Mouse (Mus musculus) midbrain, embryonic 16.5 days (tissue): ENCODE measurements at regions not wholly inside any gene's neighbourhood (a gene's known extent, or its start where the extent isn't known, plus 50 kb on each side); places are given as distances from the start of the nearest gene placed in this dataset.

Source experiments
- ATAC-seq: fragments of 200-750 bp; cut with Nextera tagmentation; 2 replicates; pipeline ENCODE4 v1.8.0; 2017; ENCODE audit warnings: moderate TSS enrichment
- H3K27ac ChIP-seq: fragments of 300-500 bp; sonication (generic); 2 replicates; pipeline ENCODE4 v1.5.1; 2014; ENCODE audit warnings: mild to moderate bottlenecking, low read length, mixed read lengths
- H3K27me3 ChIP-seq: fragments of 300-500 bp; sonication (generic); 2 replicates; pipeline ENCODE4 v1.6.1; 2014; ENCODE audit warnings: low read depth, low read length, mixed read lengths; ENCODE audit not compliant: control insufficient read depth, insufficient read depth
- H3K36me3 ChIP-seq: fragments of 300-500 bp; sonication (generic); 2 replicates; pipeline ENCODE4 v1.6.1; 2014; ENCODE audit warnings: mild to moderate bottlenecking, low read length, moderate library complexity, mixed read lengths; ENCODE audit not compliant: control insufficient read depth, insufficient read depth
- H3K4me1 ChIP-seq: fragments of 300-500 bp; sonication (generic); 2 replicates; pipeline ENCODE4 v1.6.1; 2014; ENCODE audit warnings: mild to moderate bottlenecking, low read length, mixed read lengths; ENCODE audit not compliant: control insufficient read depth, insufficient read depth
- H3K4me2 ChIP-seq: fragments of 300-500 bp; sonication (generic); 2 replicates; pipeline ENCODE4 v1.6.1; 2014; ENCODE audit warnings: mild to moderate bottlenecking, low read length, mixed read lengths
- H3K4me3 ChIP-seq: fragments of 300-500 bp; sonication (generic); 2 replicates; pipeline ENCODE4 v1.5.1; 2014; ENCODE audit warnings: low read depth, mild to moderate bottlenecking, low read length, moderate library complexity, mixed read lengths
- H3K9ac ChIP-seq: fragments of 300-500 bp; sonication (generic); 2 replicates; pipeline ENCODE4 v1.6.1; 2014; ENCODE audit warnings: low read depth, low read length, mixed read lengths
- H3K9me3 ChIP-seq: fragments of 300-500 bp; sonication (generic); replicated peaks from 2 replicates; pipeline ENCODE4 v1.6.1; 2014; ENCODE audit warnings: mild to moderate bottlenecking, low read length, mixed read lengths; ENCODE audit not compliant: control insufficient read depth, poor library complexity, severe bottlenecking
- WGBS: fragments of 180-500 bp; shearing (Covaris S2); extraction: QIAGEN DNeasy Blood & Tissue Kit; methylation state at CpG from one replicate; pipeline ENCODE4 v1.1.7; 2014; 5-methylcytosine and 5-hydroxymethylcytosine counted together

DNA sequence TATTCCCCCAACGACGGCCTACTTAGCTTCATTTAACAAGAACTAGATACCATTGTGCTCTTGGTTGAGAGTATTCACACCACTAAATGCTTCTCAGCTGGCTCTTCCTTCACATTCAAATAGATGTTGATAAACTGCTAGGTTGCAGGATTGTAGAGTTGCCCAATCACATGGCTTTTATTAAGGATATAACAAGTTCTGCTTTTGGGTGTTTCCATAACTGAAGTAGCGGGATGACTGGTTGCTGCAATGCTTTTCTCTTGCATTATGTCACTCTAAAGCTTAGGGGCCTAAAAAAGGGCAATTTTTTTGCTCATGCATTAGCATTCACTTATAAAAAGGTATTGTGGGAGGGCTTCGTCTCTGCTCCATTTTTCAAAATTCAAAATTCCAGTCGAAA lies 641.9 kb downstream of the Robo2 start:
- ATAC-seq = no peak
- no peaks in the 10 kb centered on the region for H3K27me3 ChIP-seq
- no peak overlapping the region for H3K9ac ChIP-seq
- WGBS = 94% methylated on average over 5 of the region's 5 CpGs
- H3K36me3 ChIP-seq = no peaks in the 10 kb centered on the region
- H3K4me3 ChIP-seq = no peak overlapping the region
- no peak overlapping the region for H3K27ac ChIP-seq
- H3K4me2 ChIP-seq = no peak overlapping the region
- no peaks in the 10 kb centered on the region for H3K9me3 ChIP-seq
- H3K4me1 ChIP-seq = no peaks in the 10 kb centered on the region

DNA sequence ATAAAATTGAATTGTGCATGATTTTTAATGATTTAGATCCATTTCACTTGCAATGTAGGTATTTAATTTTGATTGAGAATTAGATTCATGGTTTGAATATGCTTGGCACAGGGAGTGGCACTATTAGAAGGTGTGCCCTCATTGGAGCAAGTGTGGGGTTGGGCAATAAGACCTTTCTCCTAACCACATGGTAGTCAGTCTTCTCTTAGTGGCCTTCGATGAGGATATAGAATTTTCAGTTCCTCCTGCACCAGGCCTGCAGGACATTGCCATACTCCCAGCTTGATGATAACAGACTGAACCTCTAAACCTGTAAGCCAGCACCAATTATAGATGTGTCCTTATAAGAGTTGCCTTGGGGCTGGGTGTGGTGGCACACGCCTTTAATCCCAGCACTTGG lies 642.9 kb downstream of the Robo2 start:
- WGBS = 94% methylated on average over 2 of the region's 2 CpGs

DNA sequence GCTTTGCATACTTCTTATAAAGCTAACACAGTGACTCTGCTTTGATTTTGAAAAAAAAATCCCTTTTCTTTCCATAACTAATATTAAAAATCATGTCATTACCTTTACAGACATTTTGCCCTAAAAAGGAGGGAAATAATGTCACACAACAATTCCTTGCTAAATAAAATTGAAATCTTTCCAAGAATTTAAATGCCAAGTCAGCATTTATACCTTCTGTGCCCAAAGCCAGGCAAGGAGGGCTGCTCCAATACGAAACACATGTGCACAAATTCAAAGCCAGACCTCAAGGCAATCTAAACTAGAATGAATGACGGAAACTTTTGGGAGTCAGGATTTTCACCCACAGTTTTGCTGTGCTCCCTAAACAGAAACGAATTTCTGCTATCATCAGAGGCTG lies 646.4 kb downstream of the Robo2 start:
- H3K9ac ChIP-seq = no peak overlapping the region
- 85% methylated on average over 3 of the region's 3 CpGs for WGBS
- no peaks in the 10 kb centered on the region for H3K36me3 ChIP-seq
- H3K27me3 ChIP-seq = no peaks in the 10 kb centered on the region
- no peak overlapping the region for H3K27ac ChIP-seq
- no peak overlapping the region for H3K4me2 ChIP-seq
- no peaks in the 10 kb centered on the region for H3K9me3 ChIP-seq
- no peak overlapping the region for H3K4me3 ChIP-seq
- H3K4me1 ChIP-seq = 0 out of 2 replicates have a peak, but pooled peaks cover 3% of the 10 kb centered on the region
- no peak for ATAC-seq

More for the DNA sequence above, 642.9 kb downstream of the Robo2 start:
- Histone ChIP-seq H3K27me3 (no peaks in the 10 kb centered on the region), H3K9me3 (no peaks in the 10 kb centered on the region), H3K27ac (no peak overlapping the region), H3K4me1 (no peaks in the 10 kb centered on the region), H3K9ac (no peak overlapping the region), H3K36me3 (no peaks in the 10 kb centered on the region), H3K4me3 (no peak overlapping the region), H3K4me2 (no peak overlapping the region)
- no peak for ATAC-seq

DNA sequence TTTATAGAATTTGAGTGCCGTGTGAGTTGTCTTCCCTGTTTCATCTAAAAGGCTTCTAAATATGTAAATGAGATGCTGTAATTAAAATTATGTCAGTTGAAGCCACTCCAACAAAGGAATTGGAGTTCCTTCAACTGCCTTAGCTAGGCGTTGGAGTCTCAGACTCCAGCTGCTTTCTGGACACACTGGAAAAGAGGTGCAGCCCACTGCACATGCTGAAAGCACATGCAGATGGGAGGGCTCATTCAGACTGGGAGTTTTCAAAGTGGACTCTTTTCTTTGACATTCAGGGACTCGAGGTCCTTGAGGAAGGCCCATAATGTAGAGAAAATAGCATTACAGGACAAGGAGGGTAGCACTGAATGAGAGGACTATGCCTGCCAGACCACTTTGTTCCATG lies 650.7 kb downstream of the Robo2 start:
- H3K4me3 ChIP-seq = no peak overlapping the region
- no peaks in the 10 kb centered on the region for H3K9me3 ChIP-seq
- no peaks in the 10 kb centered on the region for H3K36me3 ChIP-seq
- ATAC-seq = no peak
- no peak overlapping the region for H3K4me2 ChIP-seq
- H3K9ac ChIP-seq = no peak overlapping the region
- no peak overlapping the region for H3K27ac ChIP-seq
- no peaks in the 10 kb centered on the region for H3K27me3 ChIP-seq
- H3K4me1 ChIP-seq = 0 out of 2 replicates have a peak, but pooled peaks cover 3% of the 10 kb centered on the region
- 37% methylated on average over 3 of the region's 3 CpGs for WGBS

DNA sequence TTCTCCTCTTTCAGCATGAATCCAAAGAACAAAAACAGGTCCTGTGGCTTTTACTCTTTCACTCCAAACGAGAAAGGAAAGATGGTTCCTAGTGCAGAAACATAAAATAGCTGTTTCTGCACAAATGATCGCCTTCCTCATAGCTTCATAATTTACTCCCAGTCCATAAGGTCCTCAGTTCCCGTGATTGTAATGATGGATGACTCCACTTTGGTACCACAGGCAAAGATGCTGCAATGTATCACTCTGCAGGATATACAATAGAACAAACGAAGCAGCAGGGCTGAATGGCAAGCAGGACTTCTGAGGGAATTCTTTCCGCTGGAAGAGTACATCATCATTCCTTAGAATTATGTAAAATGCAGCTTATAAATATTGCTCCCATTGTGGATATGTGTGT lies 652.8 kb downstream of the Robo2 start:
- 0 out of 2 replicates have a peak, but pooled peaks cover 3% of the 10 kb centered on the region for H3K4me1 ChIP-seq
- 53% methylated on average over 5 of the region's 5 CpGs for WGBS
- no peaks in the 10 kb centered on the region for H3K36me3 ChIP-seq
- H3K4me2 ChIP-seq = no peak overlapping the region
- no peak overlapping the region for H3K27ac ChIP-seq
- no peak overlapping the region for H3K9ac ChIP-seq
- no peaks in the 10 kb centered on the region for H3K27me3 ChIP-seq
- no peak for ATAC-seq
- no peak overlapping the region for H3K4me3 ChIP-seq
- H3K9me3 ChIP-seq = no peaks in the 10 kb centered on the region

DNA sequence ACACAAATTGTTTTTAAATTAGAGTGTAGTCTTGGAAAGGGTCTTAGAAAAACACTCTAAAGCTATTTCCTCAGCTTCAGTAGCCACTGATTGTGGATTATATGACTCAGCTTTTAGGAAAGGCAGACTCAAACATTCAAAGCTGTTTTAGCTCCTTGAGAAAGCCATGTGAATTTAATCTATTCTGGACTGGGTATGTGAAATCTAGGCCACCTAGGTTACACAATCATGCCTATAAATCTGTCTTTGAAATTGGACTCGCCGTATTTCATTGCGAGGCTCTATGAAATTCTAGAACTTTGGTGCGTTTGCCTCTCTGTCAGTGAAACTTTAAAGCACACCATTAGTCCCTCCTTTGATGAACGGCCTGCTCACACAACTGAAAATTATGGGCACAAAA lies 657.3 kb downstream of the Robo2 start:
- no peaks in the 10 kb centered on the region for H3K9me3 ChIP-seq

DNA sequence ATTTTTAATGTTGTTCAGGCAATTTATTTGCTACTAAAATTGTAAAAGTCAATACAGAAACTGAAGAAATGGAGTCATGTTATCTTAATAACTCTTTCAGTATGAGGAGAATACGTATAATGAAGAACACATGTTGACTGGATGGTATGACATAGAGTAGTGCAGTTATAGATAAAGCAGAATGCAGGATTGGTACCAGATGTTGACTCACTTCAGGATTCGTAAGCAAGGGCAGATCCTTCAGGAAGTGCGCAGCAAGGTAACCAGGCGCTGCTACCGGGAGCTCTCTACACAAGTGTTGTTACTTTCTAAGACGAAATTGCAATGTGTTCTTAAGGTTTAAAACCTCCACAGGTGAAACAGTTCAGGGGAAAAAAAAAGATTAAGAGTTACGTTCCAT lies 683.3 kb downstream of the Robo2 start:
- H3K27ac ChIP-seq = no peak overlapping the region
- H3K27me3 ChIP-seq = no peaks in the 10 kb centered on the region
- H3K4me2 ChIP-seq = no peak overlapping the region
- ATAC-seq = no peak
- H3K36me3 ChIP-seq = no peaks in the 10 kb centered on the region
- H3K9me3 ChIP-seq = no peaks in the 10 kb centered on the region
- no peak overlapping the region for H3K4me3 ChIP-seq
- H3K9ac ChIP-seq = no peak overlapping the region
- H3K4me1 ChIP-seq = no peaks in the 10 kb centered on the region
- 89% methylated on average over 7 of the region's 7 CpGs for WGBS

More for the DNA sequence above, 657.3 kb downstream of the Robo2 start:
- H3K9ac ChIP-seq = no peak overlapping the region
- no peak for ATAC-seq
- 89% methylated on average over 5 of the region's 5 CpGs for WGBS
- no peak overlapping the region for H3K4me2 ChIP-seq
- H3K4me1 ChIP-seq = no peaks in the 10 kb centered on the region
- no peaks in the 10 kb centered on the region for H3K27me3 ChIP-seq
- H3K36me3 ChIP-seq = no peaks in the 10 kb centered on the region
- H3K27ac ChIP-seq = no peak overlapping the region
- H3K4me3 ChIP-seq = no peak overlapping the region

DNA sequence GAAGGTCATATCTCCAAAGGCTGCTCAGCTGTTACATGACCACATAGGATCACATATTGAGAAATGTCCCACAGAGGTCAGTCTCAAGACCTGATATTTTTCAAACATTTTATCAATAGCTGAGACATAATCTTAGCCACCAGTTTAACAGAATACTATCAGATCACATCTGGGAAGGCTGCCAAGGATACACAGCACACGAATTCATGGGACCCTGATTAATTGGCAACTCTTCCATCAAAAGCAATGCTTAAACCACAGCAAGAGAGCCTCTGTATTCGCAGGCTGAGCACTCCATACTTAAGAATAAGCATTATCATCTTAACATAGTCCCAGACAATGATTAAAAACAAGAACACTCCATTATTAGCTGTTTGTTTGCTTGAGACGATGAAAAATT lies 691.9 kb downstream of the Robo2 start:
- no peak overlapping the region for H3K9ac ChIP-seq
- no peak overlapping the region for H3K4me3 ChIP-seq
- no peak overlapping the region for H3K27ac ChIP-seq
- WGBS = 64% methylated on average over 3 of the region's 3 CpGs
- H3K36me3 ChIP-seq = no peaks in the 10 kb centered on the region
- H3K4me1 ChIP-seq = no peaks in the 10 kb centered on the region
- no peaks in the 10 kb centered on the region for H3K27me3 ChIP-seq
- ATAC-seq = no peak
- no peak overlapping the region for H3K4me2 ChIP-seq
- H3K9me3 ChIP-seq = no peaks in the 10 kb centered on the region

DNA sequence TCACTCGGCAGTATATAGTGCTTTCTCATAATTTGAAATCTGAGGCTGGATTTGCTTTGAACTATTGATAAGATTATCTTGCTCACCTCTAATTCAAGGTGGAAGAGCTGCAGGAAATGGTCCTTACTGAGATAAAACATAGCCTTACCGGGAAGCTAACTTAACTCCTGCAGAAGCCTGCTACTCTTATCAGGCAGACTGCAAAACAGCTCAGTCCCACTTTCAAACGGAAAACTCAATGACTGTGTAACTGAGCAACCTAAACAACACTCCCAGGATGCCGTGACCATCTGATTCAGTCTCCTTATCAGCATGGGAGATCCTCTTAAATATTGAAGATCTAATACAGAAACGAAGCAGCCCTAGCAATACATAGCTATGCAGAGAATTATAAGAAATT lies 695.3 kb downstream of the Robo2 start:
- H3K27ac ChIP-seq = no peak overlapping the region
- no peak overlapping the region for H3K9ac ChIP-seq
- no peaks in the 10 kb centered on the region for H3K36me3 ChIP-seq
- H3K4me2 ChIP-seq = no peak overlapping the region
- ATAC-seq = no peak
- H3K4me3 ChIP-seq = no peak overlapping the region
- 50% methylated on average over 5 of the region's 5 CpGs for WGBS
- no peaks in the 10 kb centered on the region for H3K9me3 ChIP-seq
- H3K27me3 ChIP-seq = no peaks in the 10 kb centered on the region
- no peaks in the 10 kb centered on the region for H3K4me1 ChIP-seq

DNA sequence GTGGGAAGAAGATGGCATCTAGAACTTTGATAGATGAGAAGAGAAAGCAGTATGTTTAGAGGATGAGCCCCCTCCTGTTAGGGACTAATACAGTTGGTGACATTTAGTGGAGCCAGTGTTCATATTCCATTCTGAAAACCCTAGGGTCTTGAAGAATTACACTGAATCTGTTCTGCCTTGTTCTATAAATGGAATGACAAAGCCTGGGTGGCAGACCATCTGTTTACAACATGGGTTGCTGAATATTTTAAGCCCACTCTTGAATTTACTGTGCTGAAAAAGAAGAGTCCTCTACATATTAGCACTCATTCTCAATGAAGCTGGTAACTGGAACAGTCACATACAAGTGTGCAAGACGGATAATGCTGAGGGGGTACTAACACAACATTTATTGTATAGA lies 704.6 kb downstream of the Robo2 start:
- no peak for ATAC-seq
- no peaks in the 10 kb centered on the region for H3K9me3 ChIP-seq
- 89% methylated on average over 1 of the region's 1 CpGs for WGBS
- H3K27ac ChIP-seq = no peak overlapping the region
- H3K9ac ChIP-seq = no peak overlapping the region
- H3K27me3 ChIP-seq = no peaks in the 10 kb centered on the region
- H3K4me1 ChIP-seq = no peaks in the 10 kb centered on the region
- H3K4me2 ChIP-seq = no peak overlapping the region
- no peak overlapping the region for H3K4me3 ChIP-seq
- H3K36me3 ChIP-seq = no peaks in the 10 kb centered on the region
